ENCODE assay signal across 24 mouse cellular contexts in genomic region chr4:93676403-93677039, GRCm38 (mm10).
DNase-seq lines count a peak whose midpoint lies in the region; ATAC-seq and TF ChIP-seq lines count a peak whose summit lies in the region.
"Had no signal": no experiment of that assay in that cellular context is flagged by ENCODE, and none has a peak within 500 bp of the region (broad histone marks: within the 10 kb centered on the region; RNA-seq: fewer than 3 reads in every experiment).

No protein-coding gene starts in this region.

- TF ChIP-seq CTCF in hindbrain, postnatal 0 days (IDR thresholded peaks at IDR 0.05; ENCODE audit: low read depth): no peak
- no peak for TF ChIP-seq CTCF in midbrain, postnatal 0 days (IDR thresholded peaks at IDR 0.05)

- H3K4me3 ChIP-seq in hindbrain, embryonic 11.5 days (ENCODE audit: low read depth, low read length): no peak overlapping the region
- H3K4me3 ChIP-seq in hindbrain, embryonic 10.5 days: no peak overlapping the region
- no peak overlapping the region for H3K4me3 ChIP-seq in hindbrain, embryonic 13.5 days
- no peak overlapping the region for H3K4me3 ChIP-seq in hindbrain, postnatal 0 days (ENCODE audit: low read length)
- H3K4me3 ChIP-seq in midbrain, postnatal 0 days (ENCODE audit: low read depth, low read length): no peak overlapping the region
- H3K4me3 ChIP-seq: embryonic facial prominence, embryonic 10.5 days; layer of hippocampus, adult 2 months; limb, embryonic 12.5 days had no signal

- H3K4me2 ChIP-seq in hindbrain, embryonic 11.5 days (replicated peaks; ENCODE audit: low read depth, low read length): no peak overlapping the region
- no peak overlapping the region for H3K4me2 ChIP-seq in hindbrain, embryonic 13.5 days
- H3K4me2 ChIP-seq in hindbrain, postnatal 0 days (ENCODE audit: low read depth, low read length): 0 out of 2 replicates have a peak overlapping the region, but pooled peaks have one; percentile 5
- no peak overlapping the region for H3K4me2 ChIP-seq in midbrain, postnatal 0 days (ENCODE audit: low read depth, low read length, poor library complexity, severe bottlenecking)
- H3K4me2 ChIP-seq: limb, embryonic 12.5 days; liver, embryonic 11.5 days had no signal

- intact Hi-C loops in heart, postnatal 10 days (cut with DNase I): no loop called here

- 69% methylated on average over 8 of the region's 8 CpGs for WGBS in hindbrain, embryonic 11.5 days
- 80% methylated on average over 8 of the region's 8 CpGs for WGBS in hindbrain, embryonic 10.5 days
- 61% methylated on average over 8 of the region's 8 CpGs for WGBS in hindbrain, embryonic 13.5 days
- 57% methylated on average over 8 of the region's 8 CpGs for WGBS in hindbrain, postnatal 0 days
- WGBS in midbrain, postnatal 0 days: 67% methylated on average over 8 of the region's 8 CpGs

- ATAC-seq in hindbrain, embryonic 11.5 days (ENCODE audit: low FRiP score): peak; percentile 72; the same call in 1 of the 2 replicates
- peak; percentile 90 for ATAC-seq in hindbrain, embryonic 13.5 days (ENCODE audit: low FRiP score)
- ATAC-seq in hindbrain, postnatal 0 days: peak; percentile 72
- ATAC-seq in midbrain, postnatal 0 days (ENCODE audit: low FRiP score): peak; percentile 31; the same call in 1 of the 2 replicates
- ATAC-seq: liver, postnatal 0 days; lung, postnatal 0 days; Patski had no signal

- no peak overlapping the region for H3K9ac ChIP-seq in hindbrain, embryonic 11.5 days (ENCODE audit: low read depth, low read length)
- no peak overlapping the region for H3K9ac ChIP-seq in hindbrain, embryonic 13.5 days
- H3K9ac ChIP-seq in hindbrain, postnatal 0 days (replicated peaks; ENCODE audit: low read length): no peak overlapping the region
- H3K9ac ChIP-seq in midbrain, postnatal 0 days (replicated peaks; ENCODE audit: low read length, poor library complexity, severe bottlenecking): no peak overlapping the region
- H3K9ac ChIP-seq: limb, embryonic 12.5 days; liver, postnatal 0 days had no signal

- no peaks in the 10 kb centered on the region for H3K36me3 ChIP-seq in hindbrain, embryonic 11.5 days (ENCODE audit: control insufficient read depth, insufficient read depth, low read length)
- no peaks in the 10 kb centered on the region for H3K36me3 ChIP-seq in hindbrain, embryonic 10.5 days
- no peaks in the 10 kb centered on the region for H3K36me3 ChIP-seq in hindbrain, embryonic 13.5 days
- no peaks in the 10 kb centered on the region for H3K36me3 ChIP-seq in hindbrain, postnatal 0 days (ENCODE audit: insufficient read depth, low read length)
- no peaks in the 10 kb centered on the region for H3K36me3 ChIP-seq in midbrain, postnatal 0 days (ENCODE audit: insufficient read depth, low read length)
- H3K36me3 ChIP-seq: embryonic facial prominence, embryonic 10.5 days; G1E; limb, embryonic 12.5 days had no signal

- no peak for DNase-seq in hindbrain, embryonic 11.5 days (ENCODE audit: low spot score)
- no peak for DNase-seq in hindbrain, embryonic 10.5 days (ENCODE audit: low spot score)
- DNase-seq in hindbrain, postnatal 0 days (ENCODE audit: low spot score): peak; percentile 20
- peak; percentile 40 for DNase-seq in midbrain, postnatal 0 days (ENCODE audit: low spot score)
- no peak for DNase-seq in lung, postnatal 14 days
- no peak for DNase-seq in thymus, postnatal 10 days (ENCODE audit: low spot score in 2 of 2)
- DNase-seq in heart, postnatal 10 days: no peak
- DNase-seq: adrenal gland, postnatal 36 days; B cell, adult 2 months; cerebellum, adult 11 months; gastrocnemius, postnatal 36 days; heart, postnatal 36 days; kidney, adult 9 months; kidney, postnatal 25 days; liver, postnatal 0 days had no signal

- H3K27me3 ChIP-seq in hindbrain, embryonic 11.5 days (ENCODE audit: control insufficient read depth, insufficient read depth, low read length): no peaks in the 10 kb centered on the region
- H3K27me3 ChIP-seq in hindbrain, embryonic 10.5 days (ENCODE audit: insufficient read depth, poor library complexity, severe bottlenecking): no peaks in the 10 kb centered on the region
- H3K27me3 ChIP-seq in hindbrain, embryonic 13.5 days: no peaks in the 10 kb centered on the region
- H3K27me3 ChIP-seq in hindbrain, postnatal 0 days (ENCODE audit: insufficient read depth, low read length): no peaks in the 10 kb centered on the region
- H3K27me3 ChIP-seq in midbrain, postnatal 0 days (ENCODE audit: insufficient read depth, low read length): no peaks in the 10 kb centered on the region
- H3K27me3 ChIP-seq: CH12.LX; limb, embryonic 12.5 days; Patski had no signal

- no peaks in the 10 kb centered on the region for H3K9me3 ChIP-seq in hindbrain, embryonic 11.5 days (ENCODE audit: control insufficient read depth, low read length)
- H3K9me3 ChIP-seq in hindbrain, embryonic 10.5 days: no peaks in the 10 kb centered on the region
- no peaks in the 10 kb centered on the region for H3K9me3 ChIP-seq in hindbrain, embryonic 13.5 days
- H3K9me3 ChIP-seq in hindbrain, postnatal 0 days (ENCODE audit: low read length): no peaks in the 10 kb centered on the region
- no peaks in the 10 kb centered on the region for H3K9me3 ChIP-seq in midbrain, postnatal 0 days (ENCODE audit: low read length)
- H3K9me3 ChIP-seq: embryonic facial prominence, embryonic 10.5 days; G1E; limb, embryonic 12.5 days had no signal

- no peak overlapping the region for H3K27ac ChIP-seq in hindbrain, embryonic 11.5 days (ENCODE audit: low read depth, low read length)
- no peak overlapping the region for H3K27ac ChIP-seq in hindbrain, embryonic 10.5 days
- H3K27ac ChIP-seq in hindbrain, embryonic 13.5 days: no peak overlapping the region
- no peak overlapping the region for H3K27ac ChIP-seq in hindbrain, postnatal 0 days
- no peak overlapping the region for H3K27ac ChIP-seq in midbrain, postnatal 0 days (ENCODE audit: low read depth, low read length)
- H3K27ac ChIP-seq: embryonic facial prominence, embryonic 10.5 days; layer of hippocampus, adult 2 months; limb, embryonic 12.5 days had no signal

- no peaks in the 10 kb centered on the region for H3K4me1 ChIP-seq in hindbrain, embryonic 11.5 days (replicated peaks; ENCODE audit: control insufficient read depth, insufficient read depth, low read length)
- no peaks in the 10 kb centered on the region for H3K4me1 ChIP-seq in hindbrain, embryonic 10.5 days (replicated peaks)
- no peaks in the 10 kb centered on the region for H3K4me1 ChIP-seq in hindbrain, embryonic 13.5 days (replicated peaks)
- peaks cover 3% of the 10 kb centered on the region; the same call in 1 of the 2 replicates for H3K4me1 ChIP-seq in hindbrain, postnatal 0 days (ENCODE audit: insufficient read depth, low read length)
- H3K4me1 ChIP-seq in midbrain, postnatal 0 days (ENCODE audit: insufficient read depth, low read length): no peaks in the 10 kb centered on the region
- H3K4me1 ChIP-seq: embryonic facial prominence, embryonic 10.5 days; limb, embryonic 12.5 days had no signal

Comparison
In these comparisons a context has a peak if more than half of its experiments do, and no peak if none do; other contexts are left out.
1. DNase-seq: peak in hindbrain, postnatal 0 days (single experiment) and midbrain, postnatal 0 days (single experiment); none in hindbrain, embryonic 11.5 days (single experiment), hindbrain, embryonic 10.5 days (single experiment), lung, postnatal 14 days (single experiment), thymus, postnatal 10 days (0 of 2) and heart, postnatal 10 days (0 of 2).
2. ATAC-seq: peak in every context shown above with its lines; median percentile 90 in hindbrain, embryonic 13.5 days; 72 in hindbrain, embryonic 11.5 days; 72 in hindbrain, postnatal 0 days; 31 in midbrain, postnatal 0 days.